Mouse (Mus musculus): ENCODE data around the gene March10. TPM values are rescaled to one million over a fixed set of nuclear protein-coding genes. Genes with fewer than 3 reads are reported as not detected.

Gene March10
- polyA plus RNA-seq, 1 experiment from 2014 or later: not detected

- no peak for ATAC-seq (replicated peaks; ENCODE audit: insufficient number of reproducible peaks, insufficient read depth, low FRiP score, low read depth)
Measured at GRCm38 (mm10) chr11:105465488-105465887, 9.0 kb upstream of the March10 start.

GRCm38 (mm10) chr11:105464430-105464967 is 8.0 kb upstream of the March10 start:
- Histone ChIP-seq H3K4me3 (no peak overlapping the region), H3K27ac (peak overlapping the region; percentile 17; the same call in 1 of the 2 replicates), H3K36me3 (no peaks in the 10 kb centered on the region), H3K4me2 (no peak overlapping the region), H3K4me1 (replicated peaks) (peaks cover 34% of the 10 kb centered on the region), H3K27me3 (no peaks in the 10 kb centered on the region), H3K9ac (no peak overlapping the region), H3K9me3 (replicated peaks) (no peaks in the 10 kb centered on the region)
- ATAC-seq (replicated peaks; ENCODE audit: insufficient number of reproducible peaks, insufficient read depth, low FRiP score, low read depth): no peak
- 50% methylated on average over 8 of the region's 8 CpGs for WGBS

More at GRCm38 (mm10) chr11:105465488-105465887, 9.0 kb upstream of the March10 start:
- peaks cover 40% of the 10 kb centered on the region for H3K4me1 ChIP-seq (replicated peaks)
- no peaks in the 10 kb centered on the region for H3K36me3 ChIP-seq
- H3K9me3 ChIP-seq (replicated peaks): no peaks in the 10 kb centered on the region
- WGBS: 67% methylated on average over 9 of the region's 9 CpGs
- no peak overlapping the region for H3K4me2 ChIP-seq
- H3K9ac ChIP-seq: no peak overlapping the region
- H3K27ac ChIP-seq: no peak overlapping the region
- H3K4me3 ChIP-seq: no peak overlapping the region
- H3K27me3 ChIP-seq: no peaks in the 10 kb centered on the region

- Histone ChIP-seq H3K9me3 (replicated peaks) (no peaks in the 10 kb centered on the region), H3K9ac (no peak overlapping the region), H3K4me2 (no peak overlapping the region), H3K4me3 (no peak overlapping the region), H3K36me3 (no peaks in the 10 kb centered on the region), H3K27me3 (0 out of 2 replicates have a peak, but pooled peaks cover 7% of the 10 kb centered on the region), H3K4me1 (replicated peaks) (peaks cover 14% of the 10 kb centered on the region), H3K27ac (no peak overlapping the region)
- 63% methylated on average over 5 of the region's 5 CpGs for WGBS
- no peak for ATAC-seq (replicated peaks; ENCODE audit: insufficient number of reproducible peaks, insufficient read depth, low FRiP score, low read depth)
Measured at GRCm38 (mm10) chr11:105459900-105460299, 3.4 kb upstream of the March10 start.

- Histone ChIP-seq H3K27ac (no peak overlapping the region), H3K4me2 (peak overlapping the region; percentile 92; the same call in 1 of the 2 replicates), H3K4me1 (replicated peaks) (peaks cover 6% of the 10 kb centered on the region), H3K9me3 (replicated peaks) (no peaks in the 10 kb centered on the region), H3K36me3 (no peaks in the 10 kb centered on the region), H3K9ac (no peak overlapping the region), H3K4me3 (peak overlapping the region; percentile 59), H3K27me3 (0 out of 2 replicates have a peak, but pooled peaks cover 7% of the 10 kb centered on the region)
- no peak for ATAC-seq (replicated peaks; ENCODE audit: insufficient number of reproducible peaks, insufficient read depth, low FRiP score, low read depth)
- 74% methylated on average over 7 of the region's 7 CpGs for WGBS
Measured at GRCm38 (mm10) chr11:105457041-105457440, 506 bp upstream of the March10 start.

GRCm38 (mm10) chr11:105455118-105455517 is 1.4 kb downstream of the March10 start:
- Histone ChIP-seq H3K27me3 (0 out of 2 replicates have a peak, but pooled peaks cover 7% of the 10 kb centered on the region), H3K4me3 (no peak overlapping the region), H3K9ac (no peak overlapping the region), H3K9me3 (replicated peaks) (no peaks in the 10 kb centered on the region), H3K4me2 (no peak overlapping the region), H3K36me3 (no peaks in the 10 kb centered on the region), H3K27ac (no peak overlapping the region), H3K4me1 (replicated peaks) (peaks cover 6% of the 10 kb centered on the region)
- ATAC-seq (replicated peaks; ENCODE audit: insufficient number of reproducible peaks, insufficient read depth, low FRiP score, low read depth): no peak
- 91% methylated on average over 5 of the region's 5 CpGs for WGBS

- WGBS: 89% methylated on average over 4 of the region's 4 CpGs
- ATAC-seq (replicated peaks; ENCODE audit: insufficient number of reproducible peaks, insufficient read depth, low FRiP score, low read depth): no peak
Measured at GRCm38 (mm10) chr11:105453084-105453483, 3.5 kb downstream of the March10 start.

GRCm38 (mm10) chr11:105452504-105452903 is 4.0 kb downstream of the March10 start:
- H3K36me3 ChIP-seq: no peaks in the 10 kb centered on the region
- 76% methylated on average over 4 of the region's 4 CpGs for WGBS
- peaks cover 9% of the 10 kb centered on the region for H3K4me1 ChIP-seq (replicated peaks)
- H3K4me2 ChIP-seq: no peak overlapping the region
- no peak overlapping the region for H3K4me3 ChIP-seq
- no peaks in the 10 kb centered on the region for H3K9me3 ChIP-seq (replicated peaks)
- no peak overlapping the region for H3K9ac ChIP-seq
- ATAC-seq (replicated peaks; ENCODE audit: insufficient number of reproducible peaks, insufficient read depth, low FRiP score, low read depth): no peak
- no peak overlapping the region for H3K27ac ChIP-seq
- 0 out of 2 replicates have a peak, but pooled peaks cover 6% of the 10 kb centered on the region for H3K27me3 ChIP-seq

More at GRCm38 (mm10) chr11:105453084-105453483, 3.5 kb downstream of the March10 start:
- H3K4me2 ChIP-seq: no peak overlapping the region
- H3K27ac ChIP-seq: no peak overlapping the region
- H3K4me1 ChIP-seq (replicated peaks): peaks cover 9% of the 10 kb centered on the region
- H3K4me3 ChIP-seq: no peak overlapping the region
- H3K9ac ChIP-seq: no peak overlapping the region
- H3K9me3 ChIP-seq (replicated peaks): no peaks in the 10 kb centered on the region
- H3K27me3 ChIP-seq: 0 out of 2 replicates have a peak, but pooled peaks cover 7% of the 10 kb centered on the region
- H3K36me3 ChIP-seq: no peaks in the 10 kb centered on the region

- no peaks in the 10 kb centered on the region for H3K36me3 ChIP-seq
- no peak overlapping the region for H3K4me3 ChIP-seq
- WGBS: 68% methylated on average over 7 of the region's 7 CpGs
- H3K9ac ChIP-seq: no peak overlapping the region
- H3K4me2 ChIP-seq: no peak overlapping the region
- peaks cover 8% of the 10 kb centered on the region for H3K4me1 ChIP-seq (replicated peaks)
- H3K27ac ChIP-seq: no peak overlapping the region
- ATAC-seq (replicated peaks; ENCODE audit: insufficient number of reproducible peaks, insufficient read depth, low FRiP score, low read depth): no peak
- no peaks in the 10 kb centered on the region for H3K9me3 ChIP-seq (replicated peaks)
- no peaks in the 10 kb centered on the region for H3K27me3 ChIP-seq
Measured at GRCm38 (mm10) chr11:105451553-105452135, 4.9 kb downstream of the March10 start.

GRCm38 (mm10) chr11:105449581-105450315 is 6.8 kb downstream of the March10 start:
- H3K9me3 ChIP-seq (replicated peaks): no peaks in the 10 kb centered on the region
- 60% methylated on average over 12 of the region's 12 CpGs for WGBS
- H3K4me1 ChIP-seq (replicated peaks): 0 out of 2 replicates have a peak, but pooled peaks cover 4% of the 10 kb centered on the region
- H3K36me3 ChIP-seq: no peaks in the 10 kb centered on the region
- no peak overlapping the region for H3K4me2 ChIP-seq
- no peak overlapping the region for H3K27ac ChIP-seq
- no peak overlapping the region for H3K9ac ChIP-seq
- no peak overlapping the region for H3K4me3 ChIP-seq
- no peak for ATAC-seq (replicated peaks; ENCODE audit: insufficient number of reproducible peaks, insufficient read depth, low FRiP score, low read depth)
- H3K27me3 ChIP-seq: no peaks in the 10 kb centered on the region

GRCm38 (mm10) chr11:105447661-105448060 is 8.9 kb downstream of the March10 start:
- Histone ChIP-seq H3K9me3 (replicated peaks) (no peaks in the 10 kb centered on the region), H3K36me3 (no peaks in the 10 kb centered on the region), H3K27ac (no peak overlapping the region), H3K4me2 (no peak overlapping the region), H3K4me1 (replicated peaks) (0 out of 2 replicates have a peak, but pooled peaks cover 4% of the 10 kb centered on the region), H3K4me3 (no peak overlapping the region), H3K27me3 (no peaks in the 10 kb centered on the region), H3K9ac (no peak overlapping the region)
- no peak for ATAC-seq (replicated peaks; ENCODE audit: insufficient number of reproducible peaks, insufficient read depth, low FRiP score, low read depth)
- WGBS: 73% methylated on average over 6 of the region's 6 CpGs

GRCm38 (mm10) chr11:105446221-105446620 is 10.3 kb downstream of the March10 start:
- WGBS: 81% methylated on average over 5 of the region's 5 CpGs
- H3K9ac ChIP-seq: no peak overlapping the region
- no peak overlapping the region for H3K4me3 ChIP-seq
- no peak for ATAC-seq (replicated peaks; ENCODE audit: insufficient number of reproducible peaks, insufficient read depth, low FRiP score, low read depth)
- H3K27me3 ChIP-seq: no peaks in the 10 kb centered on the region
- no peak overlapping the region for H3K27ac ChIP-seq
- no peaks in the 10 kb centered on the region for H3K36me3 ChIP-seq
- no peak overlapping the region for H3K4me2 ChIP-seq
- no peaks in the 10 kb centered on the region for H3K9me3 ChIP-seq (replicated peaks)
- 0 out of 2 replicates have a peak, but pooled peaks cover 4% of the 10 kb centered on the region for H3K4me1 ChIP-seq (replicated peaks)

All from heart, embryonic 15.5 days (tissue).